Mouse (Mus musculus) urinary bladder, postnatal 25 days (tissue): ENCODE measurements at regions not wholly inside any gene's neighbourhood (a gene's known extent, or its start where the extent isn't known, plus 50 kb on each side); places are given as distances from the start of the nearest gene placed in this dataset.

Experiments used
- DNase-seq: peaks from one replicate; pipeline ENCODE4 v3.0.0; 2022; ENCODE audit warnings: low spot score

GRCm38 (mm10) chr10:96724436-96725175, 107.8 kb downstream of the Btg1 start:
- DNase-seq = no peak

GRCm38 (mm10) chr10:96726801-96727780, 110.3 kb downstream of the Btg1 start:
- DNase-seq = no peak

- DNase-seq = no peak
Measured at GRCm38 (mm10) chr10:96733581-96733980, 116.8 kb downstream of the Btg1 start.

GRCm38 (mm10) chr10:96735146-96735545, 118.3 kb downstream of the Btg1 start:
- DNase-seq = no peak

- no peak for DNase-seq
Measured at GRCm38 (mm10) chr10:96735885-96736628, 119.3 kb downstream of the Btg1 start.

- DNase-seq = no peak
Measured at GRCm38 (mm10) chr10:96737972-96738371, 121.2 kb downstream of the Btg1 start.

- no peak for DNase-seq
Measured at GRCm38 (mm10) chr10:96738606-96739005, 121.8 kb downstream of the Btg1 start.

- DNase-seq = no peak
Measured at GRCm38 (mm10) chr10:96744167-96744777, 127.5 kb downstream of the Btg1 start.

- DNase-seq = no peak
Measured at GRCm38 (mm10) chr10:96747015-96747663, 130.3 kb downstream of the Btg1 start.

GRCm38 (mm10) chr10:96750861-96751260, 134.1 kb downstream of the Btg1 start:
- peak; percentile 8 for DNase-seq

- peak; percentile 60 for DNase-seq
Measured at GRCm38 (mm10) chr10:96751580-96752264, 134.9 kb downstream of the Btg1 start.

GRCm38 (mm10) chr10:96752531-96752930, 135.7 kb downstream of the Btg1 start:
- DNase-seq = no peak

GRCm38 (mm10) chr10:96753521-96753920, 136.7 kb downstream of the Btg1 start:
- DNase-seq = no peak

- DNase-seq = no peak
Measured at GRCm38 (mm10) chr10:96755674-96756073, 138.9 kb downstream of the Btg1 start.

GRCm38 (mm10) chr10:96756355-96757084, 139.7 kb downstream of the Btg1 start:
- DNase-seq = no peak

GRCm38 (mm10) chr10:96757311-96757710, 140.5 kb downstream of the Btg1 start:
- no peak for DNase-seq

- DNase-seq = no peak
Measured at GRCm38 (mm10) chr10:96761601-96762000, 144.8 kb downstream of the Btg1 start.

GRCm38 (mm10) chr10:96765626-96766025, 148.8 kb downstream of the Btg1 start:
- DNase-seq = no peak

- no peak for DNase-seq
Measured at GRCm38 (mm10) chr10:96778220-96778619, 161.4 kb downstream of the Btg1 start.

GRCm38 (mm10) chr10:96783966-96784365, 167.2 kb downstream of the Btg1 start:
- DNase-seq = no peak
